Mouse (Mus musculus): ENCODE data around the gene Mpv17l. TPM values are rescaled to one million over a fixed set of nuclear protein-coding genes. Genes with fewer than 3 reads are reported as not detected.

The Mpv17l gene
- polyA plus RNA-seq, 1 experiment = 3.9 TPM

Other genes starting within 250 kb of the Mpv17l start
- 21.4 and 25.4 TPM in 2 replicates for gene Parn, start 235.0 kb upstream of the Mpv17l start, polyA plus RNA-seq (2012; rRNA removed)
- gene Bfar, start 231.3 kb upstream of the Mpv17l start, polyA plus RNA-seq (2012; rRNA removed) = 48.4 and 55.7 TPM in 2 replicates
- 2.6 and 2.9 TPM in 2 replicates for gene 3110001I22Rik, start 231.2 kb upstream of the Mpv17l start, polyA plus RNA-seq (2012; rRNA removed)
- not detected in 2 replicates for gene Pla2g10, start 172.2 kb upstream of the Mpv17l start, polyA plus RNA-seq (2012; rRNA removed)
- 21.9 and 24.7 TPM in 2 replicates for gene Rrn3, start 122.5 kb upstream of the Mpv17l start, polyA plus RNA-seq (2012; rRNA removed)
- gene Ntan1, start 84.3 kb upstream of the Mpv17l start, polyA plus RNA-seq (2012; rRNA removed) = 98.6 and 103 TPM in 2 replicates
- 80.6 and 108 TPM in 2 replicates for gene Pdxdc1, start within 50 bp of the Mpv17l start, polyA plus RNA-seq (2012; rRNA removed)
- 0.17 and 0.25 TPM in 2 replicates for gene 2900011O08Rik, start 83.4 kb downstream of the Mpv17l start, polyA plus RNA-seq (2012; rRNA removed)
- gene Ifitm7, start 83.7 kb downstream of the Mpv17l start, polyA plus RNA-seq (2012; rRNA removed) = not detected in 2 replicates